Mouse (Mus musculus) liver, embryonic 16.5 days (tissue): ENCODE measurements around the gene Marf1. TPM values are rescaled to one million over a fixed set of nuclear protein-coding genes. Genes with fewer than 3 reads are reported as not detected.
"Not testable (repeated sequence)": the region's sequence is repeated elsewhere in the genome, so short reads cannot be mapped to it uniquely, and the experiment has no call there.

Experiments
- ATAC-seq: fragments of 200-750 bp; cut with Nextera tagmentation; 2 replicates; pipeline ENCODE4 v1.8.0; 2017; ENCODE audit warnings: low read depth, mild to moderate bottlenecking, moderate number of reproducible peaks, moderate library complexity
- H3K27ac ChIP-seq: fragments of 300-500 bp; sonication (generic); 2 replicates; pipeline ENCODE4 v1.5.1; 2014; ENCODE audit warnings: mild to moderate bottlenecking, low read length
- H3K27me3 ChIP-seq: fragments of 300-500 bp; sonication (generic); 2 replicates; pipeline ENCODE4 v1.6.1; 2014; ENCODE audit warnings: low read depth, low read length, mixed read lengths; ENCODE audit not compliant: control insufficient read depth, insufficient read depth
- H3K36me3 ChIP-seq: fragments of 300-500 bp; sonication (generic); 2 replicates; pipeline ENCODE4 v1.6.1; 2014; ENCODE audit warnings: mild to moderate bottlenecking; ENCODE audit not compliant: control insufficient read depth, insufficient read depth
- H3K4me1 ChIP-seq: fragments of 300-500 bp; sonication (generic); 2 replicates; pipeline ENCODE4 v1.6.1; 2014; ENCODE audit warnings: low read depth, low read length, mixed read lengths; ENCODE audit not compliant: control insufficient read depth
- H3K4me2 ChIP-seq: fragments of 300-500 bp; sonication (generic); 2 replicates; pipeline ENCODE4 v1.6.1; 2014; ENCODE audit warnings: low read depth, low read length, mixed read lengths
- H3K4me3 ChIP-seq: fragments of 300-500 bp; sonication (generic); 2 replicates; pipeline ENCODE4 v1.5.1; 2014; ENCODE audit warnings: low read depth, mild to moderate bottlenecking, low read length
- H3K9ac ChIP-seq: fragments of 300-500 bp; sonication (generic); 2 replicates; pipeline ENCODE4 v1.6.1; 2014; ENCODE audit warnings: low read depth, low read length
- H3K9me3 ChIP-seq: fragments of 300-500 bp; sonication (generic); replicated peaks from 2 replicates; pipeline ENCODE4 v1.6.1; 2016; ENCODE audit warnings: low read length; ENCODE audit not compliant: control insufficient read depth
- WGBS: fragments of 180-500 bp; shearing (Covaris S2); extraction: QIAGEN DNeasy Blood & Tissue Kit; methylation state at CpG from one replicate; pipeline ENCODE4 v1.1.7; 2014; ENCODE audit not compliant: insufficient replicate concordance; 5-methylcytosine and 5-hydroxymethylcytosine counted together
- microRNA counts: library from miRNA; unstranded; fragments of <30 nt; microRNA quantifications from one replicate; lab custom pipeline; 2016
- microRNA-seq: library from miRNA; unstranded; fragments of <30 nt; microRNA quantifications from one replicate; pipeline ENCODE4, GENCODE M21; 2016
- polyA plus RNA-seq: library from polyadenylated mRNA; unstranded; fragments of >200 nt; fragmentation: Nextera tagmentation; extraction: Ambion mirVana; gene quantifications from 2 replicates; pipeline ENCODE4 v1.2.1, GENCODE M21; 2015

Marf1 gene
- polyA plus RNA-seq, 1 experiment from 2014 or later, result 6.9 TPM

DNA sequence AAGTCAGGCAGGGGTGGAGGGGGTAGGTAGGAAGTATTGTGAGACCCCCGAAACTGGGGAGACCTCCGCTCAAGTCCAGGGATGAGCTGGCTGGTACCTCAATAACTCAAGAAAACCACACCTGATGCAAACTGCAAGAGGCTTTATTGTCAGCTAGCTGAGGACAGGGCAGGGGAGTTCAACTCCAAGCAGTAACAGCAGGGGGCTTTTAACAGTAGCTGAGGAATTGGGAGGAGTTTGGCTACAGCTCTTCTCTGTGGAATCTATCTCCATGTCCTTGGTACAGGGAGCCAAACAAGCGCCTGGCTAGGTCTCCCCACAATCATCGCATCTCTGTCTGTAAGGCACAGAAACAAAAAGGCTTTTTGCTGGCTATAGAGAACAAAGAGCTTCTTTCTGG is 96.6 kb downstream of the Marf1 start:
- H3K4me2 ChIP-seq, H3K4me3 ChIP-seq, H3K27ac ChIP-seq, ATAC-seq, H3K4me1 ChIP-seq, H3K27me3 ChIP-seq, H3K36me3 ChIP-seq, H3K9me3 ChIP-seq, H3K9ac ChIP-seq: not testable (repeated sequence)
- WGBS, result 66% methylated on average over 4 of the region's 4 CpGs

DNA sequence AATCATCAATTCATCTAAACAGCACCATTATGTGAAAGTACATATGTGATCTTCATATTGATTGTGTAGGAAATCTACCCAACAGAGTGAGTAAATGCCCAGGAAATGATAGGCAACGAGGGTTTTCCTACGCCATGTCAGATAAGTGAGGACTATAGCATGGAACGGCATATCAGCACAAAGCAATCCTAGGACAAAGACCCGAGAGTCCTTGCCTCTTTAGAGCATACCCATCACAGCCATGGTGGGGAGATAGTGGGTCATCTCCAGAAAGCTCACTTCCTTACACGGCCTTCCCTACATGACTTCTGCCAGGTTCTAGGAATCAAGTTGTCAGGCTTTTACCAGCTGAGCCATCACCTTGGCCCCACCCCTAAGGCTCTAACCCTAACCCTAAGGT is 103.3 kb downstream of the Marf1 start:
- H3K27ac ChIP-seq, result no peak overlapping the region

More for the DNA sequence above, 103.3 kb downstream of the Marf1 start:
- Histone ChIP-seq H3K9me3 (no peaks in the 10 kb centered on the region), H3K36me3 (no peaks in the 10 kb centered on the region), H3K9ac (no peak overlapping the region), H3K27me3 (no peaks in the 10 kb centered on the region), H3K4me2 (no peak overlapping the region), H3K4me3 (no peak overlapping the region), H3K4me1 (no peaks in the 10 kb centered on the region)
- no peak for ATAC-seq
- WGBS, result 44% methylated on average over 5 of the region's 5 CpGs

MicroRNA genes within 50 kb of the gene (microRNA counts, 519-probe panel; counts per million panel counts)
- 2,369 counts per million, percentile 55 among the panel's probes with 10 or more counts for microRNA mmu-miR-484 (lab: Ali Mortazavi, UCI)

Small RNA genes lying within 50 kb of the gene (microRNA-seq; reads per million reads assigned to microRNA genes)
- gene Gm27671 (not detected), gene Mir484 (2,880 reads per million, percentile 86 among the genes with 10 or more reads in this experiment)

Other genes starting within 250 kb of the Marf1 start
- 0.08 and 0.13 TPM in 2 replicates for gene 2900011O08Rik, start 176.7 kb downstream of the Marf1 start, polyA plus RNA-seq
- gene Ifitm7, start 176.5 kb downstream of the Marf1 start, polyA plus RNA-seq, result 0.12 TPM in 1 of 2 replicates, not detected in the other
- 50.1 and 50.3 TPM in 2 replicates for gene Nde1, start 76 bp downstream of the Marf1 start, polyA plus RNA-seq
- 0.60 and 1.7 TPM in 2 replicates for gene Myh11, start 128.0 kb upstream of the Marf1 start, polyA plus RNA-seq
- 52.8 and 59.7 TPM in 2 replicates for gene Fopnl, start 154.1 kb upstream of the Marf1 start, polyA plus RNA-seq
- gene Abcc1, start 198.2 kb upstream of the Marf1 start, polyA plus RNA-seq, result 2.1 and 3.0 TPM in 2 replicates